Mouse (Mus musculus) G1E (cell line): Measurements from ENCODE around the gene Arrdc2.

Experiments
- CTCF ChIP-seq: IDR thresholded peaks from 2 replicates; pipeline ENCODE4 v1.5.1; 2012; ENCODE audit warnings: low read depth, low read length, inconsistent platforms, mixed read lengths
- POLR2AphosphoS5 ChIP-seq: IDR thresholded peaks from 2 replicates; pipeline ENCODE4 v1.6.1; 2012; ENCODE audit warnings: low read depth, low read length, inconsistent platforms; ENCODE audit not compliant: insufficient replicate concordance
- TAL1 ChIP-seq: conservative IDR thresholded peaks from 2 replicates; pipeline ENCODE4 v1.6.1; 2012; ENCODE audit warnings: low read depth, low read length, inconsistent platforms, mixed read lengths

DNA sequence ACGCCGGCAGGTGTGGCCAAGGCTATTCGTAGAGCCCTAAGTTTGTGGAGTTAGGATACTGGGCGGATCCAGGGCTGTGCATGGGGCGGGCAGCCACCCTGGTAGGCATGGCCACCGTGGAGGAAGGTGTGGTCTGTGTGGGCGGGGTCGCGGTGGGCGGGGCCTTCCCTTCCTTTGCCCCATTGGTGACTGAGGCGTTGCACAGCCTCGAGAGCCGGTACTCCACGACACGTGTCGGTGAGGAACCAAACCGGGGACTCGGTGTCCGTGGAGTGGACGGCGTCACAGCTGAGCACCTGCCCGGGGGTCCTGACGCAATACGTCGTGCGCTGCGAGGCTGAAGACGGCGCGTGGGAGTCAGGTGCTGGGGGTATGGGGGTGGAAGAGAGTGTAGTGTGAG is 22.8 kb downstream of the Arrdc2 start:
- TF ChIP-seq CTCF: no peak
- no peak for TF ChIP-seq POLR2AphosphoS5
- TF ChIP-seq TAL1: no peak
